Mouse (Mus musculus): ENCODE measurements around the gene Adra2a. TPM values are rescaled to one million over a fixed set of nuclear protein-coding genes. Genes with fewer than 3 reads are reported as not detected.

Adra2a gene
- 0.02 TPM in 1 of 2 replicates, not detected in the other for polyA plus RNA-seq (2015; fragmentation: Nextera tagmentation; extraction: Ambion mirVana)

- WGBS (ENCODE audit: insufficient replicate concordance): 60% methylated on average over 5 of the region's 5 CpGs
- no peak within 1 kb of the TSS; the same call in 1 of the 2 replicates for H3K9ac ChIP-seq (ENCODE audit: low read depth, low read length)
- H3K9me3 ChIP-seq (replicated peaks; ENCODE audit: control insufficient read depth, low read length): no peaks in the 10 kb centered on the region
- H3K27ac ChIP-seq (ENCODE audit: low read length): no peak within 1 kb of the TSS
- peak within 1 kb of the TSS; percentile 59 for H3K4me2 ChIP-seq (ENCODE audit: low read depth, low read length)
- H3K4me1 ChIP-seq (ENCODE audit: control insufficient read depth, low read depth, low read length): peaks cover 8% of the 10 kb centered on the region
- H3K4me3 ChIP-seq (ENCODE audit: low read depth, low read length): peak within 1 kb of the TSS; percentile 52
- peaks cover 59% of the 10 kb centered on the region for H3K27me3 ChIP-seq (ENCODE audit: control insufficient read depth, insufficient read depth, low read depth, low read length)
- ATAC-seq (ENCODE audit: low read depth): no peak
- H3K36me3 ChIP-seq (ENCODE audit: control insufficient read depth, insufficient read depth): no peaks in the 10 kb centered on the region
These were observed at the start of gene Adra2a for GRCm38 (mm10) chr19:54043851-54044250. Gene Adra2a (plus strand): TSS chr19:54044151.

- WGBS (ENCODE audit: insufficient replicate concordance): 71% methylated on average over 1 of the region's 1 CpGs
- Histone ChIP-seq H3K4me3 (ENCODE audit: low read depth, low read length) (no peak overlapping the region), H3K9me3 (replicated peaks; ENCODE audit: control insufficient read depth, low read length) (no peaks in the 10 kb centered on the region), H3K27ac (ENCODE audit: low read length) (no peak overlapping the region), H3K27me3 (ENCODE audit: control insufficient read depth, insufficient read depth, low read depth, low read length) (no peaks in the 10 kb centered on the region), H3K4me2 (ENCODE audit: low read depth, low read length) (no peak overlapping the region), H3K9ac (ENCODE audit: low read depth, low read length) (no peak overlapping the region), H3K36me3 (ENCODE audit: control insufficient read depth, insufficient read depth) (no peaks in the 10 kb centered on the region), H3K4me1 (ENCODE audit: control insufficient read depth, low read depth, low read length) (no peaks in the 10 kb centered on the region)
- no peak for ATAC-seq (ENCODE audit: low read depth)
These were observed 49.7 kb upstream of the Adra2a start for GRCm38 (mm10) chr19:53994276-53994675.

GRCm38 (mm10) chr19:54010973-54011372 lies 33.0 kb upstream of the Adra2a start:
- ATAC-seq (ENCODE audit: low read depth): peak; percentile 66; the same call in 1 of the 2 replicates
- no peak overlapping the region for H3K27ac ChIP-seq (ENCODE audit: low read length)
- no peak overlapping the region for H3K4me2 ChIP-seq (ENCODE audit: low read depth, low read length)

GRCm38 (mm10) chr19:54014999-54015398 lies 29.0 kb upstream of the Adra2a start:
- no peak overlapping the region for H3K9ac ChIP-seq (ENCODE audit: low read depth, low read length)
- H3K4me2 ChIP-seq (ENCODE audit: low read depth, low read length): no peak overlapping the region
- H3K27me3 ChIP-seq (ENCODE audit: control insufficient read depth, insufficient read depth, low read depth, low read length): no peaks in the 10 kb centered on the region
- H3K4me1 ChIP-seq (ENCODE audit: control insufficient read depth, low read depth, low read length): no peaks in the 10 kb centered on the region; the same call in 1 of the 2 replicates
- H3K9me3 ChIP-seq (replicated peaks; ENCODE audit: control insufficient read depth, low read length): no peaks in the 10 kb centered on the region
- ATAC-seq (ENCODE audit: low read depth): no peak
- no peak overlapping the region for H3K4me3 ChIP-seq (ENCODE audit: low read depth, low read length)
- H3K36me3 ChIP-seq (ENCODE audit: control insufficient read depth, insufficient read depth): no peaks in the 10 kb centered on the region
- 81% methylated on average over 5 of the region's 5 CpGs for WGBS (ENCODE audit: insufficient replicate concordance)
- no peak overlapping the region for H3K27ac ChIP-seq (ENCODE audit: low read length)

More at GRCm38 (mm10) chr19:54010973-54011372, 33.0 kb upstream of the Adra2a start:
- H3K4me1 ChIP-seq (ENCODE audit: control insufficient read depth, low read depth, low read length): no peaks in the 10 kb centered on the region; the same call in 1 of the 2 replicates
- WGBS (ENCODE audit: insufficient replicate concordance): 53% methylated on average over 4 of the region's 4 CpGs
- H3K9me3 ChIP-seq (replicated peaks; ENCODE audit: control insufficient read depth, low read length): no peaks in the 10 kb centered on the region
- H3K36me3 ChIP-seq (ENCODE audit: control insufficient read depth, insufficient read depth): no peaks in the 10 kb centered on the region
- H3K27me3 ChIP-seq (ENCODE audit: control insufficient read depth, insufficient read depth, low read depth, low read length): no peaks in the 10 kb centered on the region
- no peak overlapping the region for H3K9ac ChIP-seq (ENCODE audit: low read depth, low read length)
- H3K4me3 ChIP-seq (ENCODE audit: low read depth, low read length): no peak overlapping the region

GRCm38 (mm10) chr19:54015503-54015902 lies 28.4 kb upstream of the Adra2a start:
- Histone ChIP-seq H3K27me3 (ENCODE audit: control insufficient read depth, insufficient read depth, low read depth, low read length) (no peaks in the 10 kb centered on the region), H3K4me1 (ENCODE audit: control insufficient read depth, low read depth, low read length) (no peaks in the 10 kb centered on the region; the same call in 1 of the 2 replicates), H3K4me3 (ENCODE audit: low read depth, low read length) (no peak overlapping the region), H3K27ac (ENCODE audit: low read length) (no peak overlapping the region), H3K9ac (ENCODE audit: low read depth, low read length) (no peak overlapping the region), H3K36me3 (ENCODE audit: control insufficient read depth, insufficient read depth) (no peaks in the 10 kb centered on the region), H3K9me3 (replicated peaks; ENCODE audit: control insufficient read depth, low read length) (no peaks in the 10 kb centered on the region), H3K4me2 (ENCODE audit: low read depth, low read length) (no peak overlapping the region)
- 81% methylated on average over 5 of the region's 5 CpGs for WGBS (ENCODE audit: insufficient replicate concordance)
- ATAC-seq (ENCODE audit: low read depth): no peak

- H3K27me3 ChIP-seq (ENCODE audit: control insufficient read depth, insufficient read depth, low read depth, low read length): no peaks in the 10 kb centered on the region
- no peak overlapping the region for H3K9ac ChIP-seq (ENCODE audit: low read depth, low read length)
- H3K4me2 ChIP-seq (ENCODE audit: low read depth, low read length): no peak overlapping the region
- H3K4me1 ChIP-seq (ENCODE audit: control insufficient read depth, low read depth, low read length): no peaks in the 10 kb centered on the region
- WGBS (ENCODE audit: insufficient replicate concordance): 85% methylated on average over 6 of the region's 6 CpGs
- H3K4me3 ChIP-seq (ENCODE audit: low read depth, low read length): no peak overlapping the region
- H3K9me3 ChIP-seq (replicated peaks; ENCODE audit: control insufficient read depth, low read length): no peaks in the 10 kb centered on the region
- ATAC-seq (ENCODE audit: low read depth): no peak
- H3K36me3 ChIP-seq (ENCODE audit: control insufficient read depth, insufficient read depth): peaks cover 6% of the 10 kb centered on the region
- no peak overlapping the region for H3K27ac ChIP-seq (ENCODE audit: low read length)
These were observed 8.9 kb upstream of the Adra2a start for GRCm38 (mm10) chr19:54035100-54035499.

GRCm38 (mm10) chr19:54039441-54039840 lies 4.5 kb upstream of the Adra2a start:
- no peaks in the 10 kb centered on the region for H3K4me1 ChIP-seq (ENCODE audit: control insufficient read depth, low read depth, low read length)
- no peak overlapping the region for H3K27ac ChIP-seq (ENCODE audit: low read length)
- no peaks in the 10 kb centered on the region for H3K9me3 ChIP-seq (replicated peaks; ENCODE audit: control insufficient read depth, low read length)
- no peak overlapping the region for H3K9ac ChIP-seq (ENCODE audit: low read depth, low read length)
- no peaks in the 10 kb centered on the region; the same call in 1 of the 2 replicates for H3K36me3 ChIP-seq (ENCODE audit: control insufficient read depth, insufficient read depth)
- ATAC-seq (ENCODE audit: low read depth): no peak
- 71% methylated on average over 7 of the region's 7 CpGs for WGBS (ENCODE audit: insufficient replicate concordance)
- no peak overlapping the region for H3K4me3 ChIP-seq (ENCODE audit: low read depth, low read length)
- peaks cover 15% of the 10 kb centered on the region for H3K27me3 ChIP-seq (ENCODE audit: control insufficient read depth, insufficient read depth, low read depth, low read length)
- no peak overlapping the region for H3K4me2 ChIP-seq (ENCODE audit: low read depth, low read length)

GRCm38 (mm10) chr19:54040356-54041028 lies 3.5 kb upstream of the Adra2a start:
- Histone ChIP-seq H3K27me3 (ENCODE audit: control insufficient read depth, insufficient read depth, low read depth, low read length) (peaks cover 26% of the 10 kb centered on the region), H3K4me3 (ENCODE audit: low read depth, low read length) (no peak overlapping the region), H3K27ac (ENCODE audit: low read length) (no peak overlapping the region), H3K9ac (ENCODE audit: low read depth, low read length) (no peak overlapping the region), H3K9me3 (replicated peaks; ENCODE audit: control insufficient read depth, low read length) (no peaks in the 10 kb centered on the region), H3K4me2 (ENCODE audit: low read depth, low read length) (no peak overlapping the region), H3K4me1 (ENCODE audit: control insufficient read depth, low read depth, low read length) (no peaks in the 10 kb centered on the region; the same call in 1 of the 2 replicates), H3K36me3 (ENCODE audit: control insufficient read depth, insufficient read depth) (no peaks in the 10 kb centered on the region; the same call in 1 of the 2 replicates)
- WGBS (ENCODE audit: insufficient replicate concordance): 37% methylated on average over 4 of the region's 4 CpGs
- ATAC-seq (ENCODE audit: low read depth): no peak

GRCm38 (mm10) chr19:54041029-54041367 lies 3.0 kb upstream of the Adra2a start:
- Histone ChIP-seq H3K9ac (ENCODE audit: low read depth, low read length) (no peak overlapping the region), H3K4me3 (ENCODE audit: low read depth, low read length) (no peak overlapping the region), H3K36me3 (ENCODE audit: control insufficient read depth, insufficient read depth) (no peaks in the 10 kb centered on the region; the same call in 1 of the 2 replicates), H3K27me3 (ENCODE audit: control insufficient read depth, insufficient read depth, low read depth, low read length) (peaks cover 31% of the 10 kb centered on the region), H3K4me1 (ENCODE audit: control insufficient read depth, low read depth, low read length) (no peaks in the 10 kb centered on the region; the same call in 1 of the 2 replicates), H3K4me2 (ENCODE audit: low read depth, low read length) (no peak overlapping the region), H3K9me3 (replicated peaks; ENCODE audit: control insufficient read depth, low read length) (no peaks in the 10 kb centered on the region), H3K27ac (ENCODE audit: low read length) (no peak overlapping the region)
- no peak for ATAC-seq (ENCODE audit: low read depth)
- WGBS (ENCODE audit: insufficient replicate concordance): 19% methylated on average over 5 of the region's 5 CpGs
